Mouse (Mus musculus): ENCODE measurements at regions not wholly inside any gene's neighbourhood (a gene's known extent, or its start where the extent isn't known, plus 50 kb on each side); places are given as distances from the start of the nearest gene placed in this dataset.

DNA sequence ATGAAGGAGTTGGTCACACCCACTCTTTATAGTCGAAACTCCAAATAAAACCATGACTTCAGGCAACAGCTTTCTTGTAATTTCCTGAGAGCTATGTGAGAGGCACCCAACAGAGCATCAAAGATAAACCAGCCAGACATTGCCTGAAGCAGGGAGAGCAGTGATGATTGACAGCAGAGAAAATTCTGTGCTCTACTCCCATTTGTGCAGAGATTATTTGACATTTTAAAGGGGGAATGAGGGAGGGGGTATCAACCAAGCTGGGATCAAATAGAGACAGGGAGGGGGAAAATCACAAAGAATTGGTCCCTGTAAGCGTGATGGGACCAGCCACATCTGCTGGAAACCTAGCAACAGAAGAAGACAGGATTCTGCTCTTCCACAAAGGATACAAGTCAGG, 1091.4 kb upstream of the Cdh9 start:
- Histone ChIP-seq H3K4me3 (replicated peaks; ENCODE audit: low read depth, low read length) (no peak overlapping the region), H3K27me3 (ENCODE audit: control insufficient read depth, insufficient read depth, low read length) (no peaks in the 10 kb centered on the region), H3K27ac (replicated peaks; ENCODE audit: low read depth, low read length) (no peak overlapping the region), H3K4me1 (ENCODE audit: control insufficient read depth, insufficient read depth, low read length) (no peaks in the 10 kb centered on the region), H3K36me3 (ENCODE audit: control insufficient read depth, insufficient read depth, low read length) (no peaks in the 10 kb centered on the region), H3K4me2 (ENCODE audit: low read length) (no peak overlapping the region), H3K9me3 (ENCODE audit: control insufficient read depth, low read length) (no peaks in the 10 kb centered on the region), H3K9ac (replicated peaks; ENCODE audit: low read length) (no peak overlapping the region)
- WGBS: 30% methylated on average over 2 of the region's 2 CpGs
- ATAC-seq (ENCODE audit: low FRiP score, low TSS enrichment) (peak; percentile 83), DNase-seq (peak; percentile 74)

DNA sequence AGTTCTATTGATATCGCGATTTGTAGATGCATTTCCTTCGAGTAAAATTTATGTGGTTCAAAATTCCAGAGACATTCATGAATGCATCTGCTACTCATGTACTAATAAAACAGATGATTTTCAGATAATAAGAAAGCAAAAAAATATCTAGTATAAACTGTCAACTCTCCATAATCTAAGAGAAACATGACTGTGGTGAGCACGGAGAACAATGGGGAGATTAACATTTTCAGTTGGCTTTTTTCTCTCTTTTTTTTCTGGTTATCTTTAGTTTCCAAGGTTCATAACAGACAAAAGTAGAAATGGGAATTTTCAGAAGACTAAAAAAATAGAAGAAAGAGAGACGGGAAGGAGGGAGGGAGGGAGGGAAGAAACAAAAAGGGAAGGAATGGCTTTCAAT, 1079.8 kb upstream of the Cdh9 start:
- no peak for DNase-seq
- Histone ChIP-seq H3K4me2 (ENCODE audit: low read length) (no peak overlapping the region), H3K9ac (replicated peaks; ENCODE audit: low read length) (no peak overlapping the region), H3K36me3 (ENCODE audit: control insufficient read depth, insufficient read depth, low read length) (no peaks in the 10 kb centered on the region), H3K4me1 (ENCODE audit: control insufficient read depth, insufficient read depth, low read length) (no peaks in the 10 kb centered on the region), H3K9me3 (ENCODE audit: control insufficient read depth, low read length) (no peaks in the 10 kb centered on the region), H3K27me3 (ENCODE audit: control insufficient read depth, insufficient read depth, low read length) (no peaks in the 10 kb centered on the region), H3K27ac (replicated peaks; ENCODE audit: low read depth, low read length) (no peak overlapping the region), H3K4me3 (replicated peaks; ENCODE audit: low read depth, low read length) (no peak overlapping the region)
- no peak for ATAC-seq (ENCODE audit: low FRiP score, low TSS enrichment)
- WGBS: 78% methylated on average over 5 of the region's 5 CpGs

GRCm38 (mm10) chr15:15666744-15667143, 1061.8 kb upstream of the Cdh9 start:
- H3K4me3 ChIP-seq (replicated peaks; ENCODE audit: low read depth, low read length): no peak overlapping the region

DNA sequence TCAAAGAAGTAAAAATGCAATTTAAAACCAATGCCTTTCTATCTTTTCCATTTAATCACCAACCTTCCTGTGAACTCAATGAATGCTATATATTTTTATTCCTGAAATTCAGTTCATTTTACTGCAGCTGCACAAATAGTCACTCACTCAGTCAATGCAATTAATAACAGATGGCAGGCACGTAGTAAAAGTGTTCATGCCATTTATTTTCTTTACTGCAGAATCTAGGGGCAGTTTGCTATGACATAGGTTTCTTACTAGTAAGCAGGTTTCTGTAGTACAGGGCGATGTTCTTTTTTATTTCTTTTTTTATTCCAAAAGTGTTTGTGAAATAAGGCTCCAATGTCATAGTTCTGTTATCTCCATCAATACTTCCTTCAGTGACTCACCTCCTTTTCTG, 1035.8 kb upstream of the Cdh9 start:
- ATAC-seq (ENCODE audit: low FRiP score, low TSS enrichment): no peak
- H3K4me1 ChIP-seq (ENCODE audit: control insufficient read depth, insufficient read depth, low read length): no peaks in the 10 kb centered on the region
- no peak for DNase-seq
- H3K4me3 ChIP-seq (replicated peaks; ENCODE audit: low read depth, low read length): no peak overlapping the region
- no peak overlapping the region for H3K27ac ChIP-seq (replicated peaks; ENCODE audit: low read depth, low read length)
- 81% methylated on average over 2 of the region's 2 CpGs for WGBS
- H3K9me3 ChIP-seq (ENCODE audit: control insufficient read depth, low read length): no peaks in the 10 kb centered on the region
- H3K4me2 ChIP-seq (ENCODE audit: low read length): no peak overlapping the region
- no peak overlapping the region for H3K9ac ChIP-seq (replicated peaks; ENCODE audit: low read length)
- H3K27me3 ChIP-seq (ENCODE audit: control insufficient read depth, insufficient read depth, low read length): no peaks in the 10 kb centered on the region
- H3K36me3 ChIP-seq (ENCODE audit: control insufficient read depth, insufficient read depth, low read length): no peaks in the 10 kb centered on the region

More at GRCm38 (mm10) chr15:15666744-15667143, 1061.8 kb upstream of the Cdh9 start:
- Histone ChIP-seq H3K4me1 (ENCODE audit: control insufficient read depth, insufficient read depth, low read length) (no peaks in the 10 kb centered on the region), H3K27me3 (ENCODE audit: control insufficient read depth, insufficient read depth, low read length) (no peaks in the 10 kb centered on the region), H3K36me3 (ENCODE audit: control insufficient read depth, insufficient read depth, low read length) (no peaks in the 10 kb centered on the region), H3K4me2 (ENCODE audit: low read length) (no peak overlapping the region), H3K9ac (replicated peaks; ENCODE audit: low read length) (no peak overlapping the region), H3K27ac (replicated peaks; ENCODE audit: low read depth, low read length) (no peak overlapping the region), H3K9me3 (ENCODE audit: control insufficient read depth, low read length) (no peaks in the 10 kb centered on the region)
- DNase-seq: no peak
- ATAC-seq (ENCODE audit: low FRiP score, low TSS enrichment): no peak

DNA sequence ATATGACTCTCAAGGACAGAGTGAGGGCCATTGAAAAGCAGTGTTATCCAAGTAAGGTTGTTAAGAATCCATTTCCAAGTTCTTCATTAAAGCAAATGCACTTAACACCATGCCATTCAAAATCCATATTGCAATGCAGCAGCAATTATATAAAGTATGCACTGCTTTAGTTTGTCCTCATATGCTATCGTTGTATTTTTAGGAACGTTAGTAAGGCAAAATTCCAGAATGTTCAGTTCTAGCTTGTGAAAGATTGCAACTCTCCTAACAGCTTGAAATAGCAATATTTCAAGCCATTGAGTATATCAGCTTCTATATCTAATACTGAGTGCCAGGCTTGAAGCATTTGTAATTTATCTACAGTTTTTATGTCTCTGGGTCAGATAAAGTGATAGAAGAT, 1011.9 kb upstream of the Cdh9 start:
- Histone ChIP-seq H3K4me1 (ENCODE audit: control insufficient read depth, insufficient read depth, low read length) (no peaks in the 10 kb centered on the region), H3K4me2 (ENCODE audit: low read length) (no peak overlapping the region), H3K36me3 (ENCODE audit: control insufficient read depth, insufficient read depth, low read length) (no peaks in the 10 kb centered on the region), H3K9me3 (ENCODE audit: control insufficient read depth, low read length) (no peaks in the 10 kb centered on the region), H3K27ac (replicated peaks; ENCODE audit: low read depth, low read length) (no peak overlapping the region), H3K9ac (replicated peaks; ENCODE audit: low read length) (no peak overlapping the region), H3K4me3 (replicated peaks; ENCODE audit: low read depth, low read length) (no peak overlapping the region), H3K27me3 (ENCODE audit: control insufficient read depth, insufficient read depth, low read length) (no peaks in the 10 kb centered on the region)
- WGBS: 97% methylated on average over 2 of the region's 2 CpGs
- no peak for ATAC-seq (ENCODE audit: low FRiP score, low TSS enrichment)
- DNase-seq: no peak

DNA sequence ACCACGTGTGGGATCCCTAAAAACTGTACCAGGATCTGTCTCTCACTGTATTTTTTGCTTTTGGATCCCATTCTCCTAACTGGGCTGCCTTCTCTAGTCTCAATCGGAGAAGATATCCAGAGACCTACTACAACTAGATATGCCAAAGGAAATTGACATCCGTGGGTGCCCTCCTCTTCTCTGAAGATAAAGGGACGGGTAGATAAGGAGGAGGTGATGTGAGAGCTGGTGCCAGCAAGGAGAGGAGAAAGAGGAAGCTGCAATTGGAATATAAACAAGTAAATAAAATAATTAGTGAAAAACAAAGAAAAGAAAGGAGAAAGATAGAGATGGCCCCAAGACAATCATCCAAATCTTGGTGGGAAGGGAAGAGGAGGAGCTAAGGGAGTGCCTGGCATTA, 986.6 kb upstream of the Cdh9 start:
- Histone ChIP-seq H3K4me2 (ENCODE audit: low read length) (no peak overlapping the region), H3K4me3 (replicated peaks; ENCODE audit: low read depth, low read length) (no peak overlapping the region), H3K9ac (replicated peaks; ENCODE audit: low read length) (no peak overlapping the region), H3K27ac (replicated peaks; ENCODE audit: low read depth, low read length) (no peak overlapping the region), H3K4me1 (ENCODE audit: control insufficient read depth, insufficient read depth, low read length) (no peaks in the 10 kb centered on the region), H3K36me3 (ENCODE audit: control insufficient read depth, insufficient read depth, low read length) (no peaks in the 10 kb centered on the region), H3K9me3 (ENCODE audit: control insufficient read depth, low read length) (no peaks in the 10 kb centered on the region), H3K27me3 (ENCODE audit: control insufficient read depth, insufficient read depth, low read length) (no peaks in the 10 kb centered on the region)
- DNase-seq (no peak), ATAC-seq (ENCODE audit: low FRiP score, low TSS enrichment) (no peak)
- WGBS: 89% methylated on average over 4 of the region's 4 CpGs

- H3K4me1 ChIP-seq (ENCODE audit: control insufficient read depth, insufficient read depth, low read length): no peaks in the 10 kb centered on the region
- H3K36me3 ChIP-seq (ENCODE audit: control insufficient read depth, insufficient read depth, low read length): no peaks in the 10 kb centered on the region
- DNase-seq: no peak
- 82% methylated on average over 5 of the region's 5 CpGs for WGBS
- no peak overlapping the region for H3K4me2 ChIP-seq (ENCODE audit: low read length)
- no peak overlapping the region for H3K4me3 ChIP-seq (replicated peaks; ENCODE audit: low read depth, low read length)
- no peaks in the 10 kb centered on the region for H3K27me3 ChIP-seq (ENCODE audit: control insufficient read depth, insufficient read depth, low read length)
- no peak overlapping the region for H3K27ac ChIP-seq (replicated peaks; ENCODE audit: low read depth, low read length)
- no peak overlapping the region for H3K9ac ChIP-seq (replicated peaks; ENCODE audit: low read length)
- H3K9me3 ChIP-seq (ENCODE audit: control insufficient read depth, low read length): no peaks in the 10 kb centered on the region
- ATAC-seq (ENCODE audit: low FRiP score, low TSS enrichment): no peak
These were observed 985.5 kb upstream of the Cdh9 start for GRCm38 (mm10) chr15:15743011-15743410.
